Mouse (Mus musculus) testis, adult 2 months (tissue): ENCODE measurements around the gene Aox4.

Experiments used
- CTCF ChIP-seq: fragments of 200-500 bp; IDR thresholded peaks from 2 replicates; pipeline ENCODE4 v1.5.1; 2012; ENCODE audit warnings: low read depth, mild to moderate bottlenecking, inconsistent platforms, low read length, moderate library complexity; ENCODE audit not compliant: control insufficient read depth, insufficient read depth, insufficient replicate concordance
- POLR2A ChIP-seq: fragments of 200-500 bp; IDR thresholded peaks from 2 replicates; pipeline ENCODE4 v1.6.1; 2012; ENCODE audit warnings: low read depth, mild to moderate bottlenecking, inconsistent platforms, low read length, moderate library complexity; ENCODE audit not compliant: control insufficient read depth

- no peak for TF ChIP-seq POLR2A
- TF ChIP-seq CTCF: no peak
These were observed 47.2 kb downstream of the Aox4 start for GRCm38 (mm10) chr1:58257195-58257991.
